Mouse (Mus musculus): ENCODE measurements at regions not wholly inside any gene's neighbourhood (a gene's known extent, or its start where the extent isn't known, plus 50 kb on each side); places are given as distances from the start of the nearest gene placed in this dataset.

- intact Hi-C loops (cut with DNase I): no loop called here
- DNase-seq (ENCODE audit: low spot score in 2 of 2): no peak
These were observed 176.6 kb downstream of the Cd83 start for GRCm38 (mm10) chr13:43961047-43961690.

GRCm38 (mm10) chr13:43961987-43962386 lies 177.4 kb downstream of the Cd83 start:
- intact Hi-C loops (cut with DNase I): no loop called here

GRCm38 (mm10) chr13:43963321-43963720 lies 178.7 kb downstream of the Cd83 start:
- DNase-seq (ENCODE audit: low spot score in 2 of 2): no peak
- intact Hi-C loops (cut with DNase I): no loop called here

More at GRCm38 (mm10) chr13:43961987-43962386, 177.4 kb downstream of the Cd83 start:
- DNase-seq (ENCODE audit: low spot score in 2 of 2): no peak

GRCm38 (mm10) chr13:43965256-43965905 lies 180.8 kb downstream of the Cd83 start:
- intact Hi-C loops (cut with DNase I): no loop called here
- DNase-seq (ENCODE audit: low spot score in 2 of 2): no peak

- intact Hi-C loops (cut with DNase I): no loop called here
- DNase-seq (ENCODE audit: low spot score in 2 of 2): no peak
These were observed 182.9 kb downstream of the Cd83 start for GRCm38 (mm10) chr13:43967516-43967915.

- intact Hi-C loops (cut with DNase I): no loop called here
- no peak for DNase-seq (ENCODE audit: low spot score in 2 of 2)
These were observed 188.3 kb downstream of the Cd83 start for GRCm38 (mm10) chr13:43972906-43973305.

GRCm38 (mm10) chr13:43975281-43975680 lies 190.7 kb downstream of the Cd83 start:
- intact Hi-C loops (cut with DNase I): no loop called here
- DNase-seq (ENCODE audit: low spot score in 2 of 2): no peak

GRCm38 (mm10) chr13:43975801-43976200 lies 191.2 kb downstream of the Cd83 start:
- intact Hi-C loops (cut with DNase I): no loop called here
- no peak for DNase-seq (ENCODE audit: low spot score in 2 of 2)

- DNase-seq (ENCODE audit: low spot score in 2 of 2): no peak
- intact Hi-C loops (cut with DNase I): no loop called here
These were observed 192.1 kb downstream of the Cd83 start for GRCm38 (mm10) chr13:43976676-43977075.

GRCm38 (mm10) chr13:43987338-43987737 lies 202.8 kb downstream of the Cd83 start:
- intact Hi-C loops (cut with DNase I): no loop called here
- DNase-seq (ENCODE audit: low spot score in 2 of 2): no peak

- intact Hi-C loops (cut with DNase I): no loop called here
These were observed 203.8 kb downstream of the Cd83 start for GRCm38 (mm10) chr13:43988421-43988820.

GRCm38 (mm10) chr13:43990281-43991101 lies 205.9 kb downstream of the Cd83 start:
- DNase-seq (ENCODE audit: low spot score in 2 of 2): peak; percentile 53 to 54
- intact Hi-C loops (cut with DNase I): no loop called here

More at GRCm38 (mm10) chr13:43988421-43988820, 203.8 kb downstream of the Cd83 start:
- DNase-seq (ENCODE audit: low spot score in 2 of 2): no peak

- peak in 1 of 2 experiments; percentile 16 for DNase-seq (ENCODE audit: low spot score in 2 of 2)
- intact Hi-C loops (cut with DNase I): no loop called here
These were observed 207.2 kb downstream of the Cd83 start for GRCm38 (mm10) chr13:43991774-43992173.

- intact Hi-C loops (cut with DNase I): no loop called here
- no peak for DNase-seq (ENCODE audit: low spot score in 2 of 2)
These were observed 208.4 kb downstream of the Cd83 start for GRCm38 (mm10) chr13:43992968-43993367.

GRCm38 (mm10) chr13:43994361-43994760 lies 209.8 kb downstream of the Cd83 start:
- intact Hi-C loops (cut with DNase I): no loop called here
- DNase-seq (ENCODE audit: low spot score in 2 of 2): no peak

- intact Hi-C loops (cut with DNase I): no loop called here
- no peak for DNase-seq (ENCODE audit: low spot score in 2 of 2)
These were observed 211.0 kb downstream of the Cd83 start for GRCm38 (mm10) chr13:43995623-43996022.

- intact Hi-C loops (cut with DNase I): no loop called here
- no peak for DNase-seq (ENCODE audit: low spot score in 2 of 2)
These were observed 217.4 kb downstream of the Cd83 start for GRCm38 (mm10) chr13:44001861-44002545.

- intact Hi-C loops (cut with DNase I): no loop called here
- no peak for DNase-seq (ENCODE audit: low spot score in 2 of 2)
These were observed 228.3 kb downstream of the Cd83 start for GRCm38 (mm10) chr13:44012868-44013267.

- intact Hi-C loops (cut with DNase I): no loop called here
- DNase-seq (ENCODE audit: low spot score in 2 of 2): no peak
These were observed 234.1 kb downstream of the Cd83 start for GRCm38 (mm10) chr13:44018489-44019303.
